Mouse (Mus musculus): ENCODE results near the gene Hnf1b.

Gene Hnf1b

DNA sequence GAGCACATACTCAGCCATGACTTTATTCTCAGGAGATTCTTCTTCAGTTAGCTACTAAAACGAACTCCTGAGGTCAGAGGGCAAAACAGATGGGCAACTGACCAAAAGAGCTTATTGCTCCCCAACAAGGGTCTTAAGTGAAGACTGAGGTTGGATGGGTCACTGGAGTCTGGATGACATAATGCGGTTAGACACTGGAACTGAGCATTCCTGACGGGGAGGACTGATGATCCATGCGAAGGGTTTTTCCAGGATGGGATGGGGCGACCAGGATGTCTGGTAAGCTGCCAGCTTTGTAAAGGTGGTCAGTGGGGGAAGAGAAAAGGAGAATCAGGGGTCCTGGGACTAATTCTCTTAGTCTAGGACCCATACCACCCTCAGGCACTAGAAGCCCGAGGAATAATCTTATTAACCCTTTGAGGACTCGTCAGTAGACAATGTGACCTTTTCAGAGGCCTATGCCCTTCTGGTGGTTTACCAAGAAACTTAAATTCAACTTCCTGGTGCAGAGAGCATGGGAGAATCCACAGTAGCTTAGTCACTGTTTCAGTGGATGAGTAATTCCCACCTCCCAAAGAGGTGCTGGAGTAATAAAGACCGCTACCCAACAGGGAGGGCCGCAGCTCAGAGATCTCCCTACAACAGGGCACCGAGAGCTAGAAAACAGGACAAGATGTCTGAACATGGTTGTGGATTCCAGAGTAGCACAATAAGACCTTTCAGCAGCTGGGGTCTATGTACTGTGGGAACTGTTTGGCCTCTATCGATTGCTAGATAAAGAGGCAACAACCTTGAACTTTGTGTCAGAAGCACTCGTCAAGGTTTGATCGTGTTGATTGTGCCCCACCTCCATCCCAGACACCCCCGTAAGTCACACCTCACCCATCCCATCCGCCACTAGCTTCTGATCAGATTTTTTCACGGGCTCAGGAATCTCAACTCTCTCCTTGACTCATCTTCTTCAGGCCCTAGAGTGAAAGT lies 46.9 kb downstream of the Hnf1b start:
- in situ Hi-C loops (cut with MboI, MseI): no loop called here

DNA sequence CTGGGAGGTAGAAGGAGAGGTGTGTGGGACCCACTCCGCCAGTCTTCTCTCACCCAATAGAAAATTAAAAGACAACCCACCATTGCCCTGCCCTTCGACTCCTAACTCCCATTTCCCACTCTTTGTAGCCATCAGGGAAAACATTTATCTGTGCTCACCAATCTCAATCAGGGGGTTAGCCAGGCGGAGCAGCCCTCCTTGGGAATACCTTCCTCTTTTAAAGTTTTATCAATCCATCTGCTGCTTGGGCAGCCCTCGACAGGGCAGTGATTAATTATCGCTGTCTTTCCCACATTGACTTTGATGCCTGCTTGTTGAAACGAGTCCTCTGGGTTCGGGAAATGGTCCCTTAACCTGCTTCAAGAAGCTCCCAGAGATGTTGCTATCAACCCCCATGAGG lies 47.7 kb downstream of the Hnf1b start:
- in situ Hi-C loops (cut with MboI, MseI): no loop called here

DNA sequence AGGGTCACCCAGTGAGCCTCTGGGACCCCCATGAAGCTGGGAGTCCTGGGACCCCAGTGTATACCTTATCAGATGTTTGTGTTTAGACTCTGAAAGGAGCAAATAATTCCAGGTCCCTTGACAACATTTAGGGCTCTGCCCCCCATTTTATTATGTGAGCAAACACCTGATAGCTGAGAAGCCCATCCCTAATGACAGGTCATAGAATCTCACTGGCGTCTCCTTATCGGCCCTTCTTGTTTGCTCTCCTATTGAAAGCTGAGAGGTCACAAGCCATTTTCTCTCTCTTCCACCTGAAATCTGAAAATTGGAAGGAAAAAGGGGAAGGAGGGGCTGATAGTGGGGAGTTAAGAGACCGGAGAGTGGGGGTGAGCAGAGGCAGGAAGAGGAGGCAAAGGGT lies 52.9 kb downstream of the Hnf1b start:
- in situ Hi-C loops (cut with MboI, MseI): no loop called here

DNA sequence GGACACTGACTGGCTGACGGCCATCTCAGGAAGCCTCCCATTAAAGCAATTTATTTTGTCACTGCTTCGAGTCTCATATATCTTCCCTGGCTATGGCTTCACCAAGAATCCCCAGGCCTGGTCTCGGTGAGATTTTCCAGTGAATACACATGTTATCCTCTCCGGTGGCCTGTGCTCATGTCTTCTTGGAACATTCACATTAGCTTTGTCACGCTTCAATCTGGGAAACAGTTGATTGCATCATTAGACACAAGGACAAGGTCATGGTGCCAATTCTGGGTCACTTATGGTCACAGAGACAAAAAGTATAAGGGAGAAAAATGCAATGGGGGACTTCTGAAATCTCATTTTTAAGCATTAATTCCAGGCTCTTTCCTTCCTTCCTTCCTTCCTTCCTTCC lies 55.9 kb downstream of the Hnf1b start:
- in situ Hi-C loops (cut with MboI, MseI): no loop called here

DNA sequence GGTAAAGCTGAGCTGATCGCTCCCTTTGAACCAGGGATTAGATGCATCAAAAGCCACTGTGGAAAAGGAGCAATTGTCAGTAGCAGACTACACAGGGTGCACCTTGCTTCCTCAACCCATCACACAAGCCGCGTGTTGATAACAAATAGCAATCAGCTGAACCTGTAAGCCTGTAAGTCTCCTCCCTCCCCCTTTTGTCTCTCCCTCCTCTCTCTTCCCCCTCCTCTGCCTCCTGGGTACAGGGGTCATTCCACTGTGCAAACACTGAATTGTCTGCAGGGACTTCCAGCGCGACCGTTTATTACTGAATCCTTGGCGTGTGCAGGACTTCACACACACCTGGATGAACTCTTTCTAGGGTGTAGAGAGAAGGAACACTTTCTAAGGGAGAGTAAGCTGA lies 58.5 kb downstream of the Hnf1b start:
- in situ Hi-C loops (cut with MboI, MseI): no loop called here

DNA sequence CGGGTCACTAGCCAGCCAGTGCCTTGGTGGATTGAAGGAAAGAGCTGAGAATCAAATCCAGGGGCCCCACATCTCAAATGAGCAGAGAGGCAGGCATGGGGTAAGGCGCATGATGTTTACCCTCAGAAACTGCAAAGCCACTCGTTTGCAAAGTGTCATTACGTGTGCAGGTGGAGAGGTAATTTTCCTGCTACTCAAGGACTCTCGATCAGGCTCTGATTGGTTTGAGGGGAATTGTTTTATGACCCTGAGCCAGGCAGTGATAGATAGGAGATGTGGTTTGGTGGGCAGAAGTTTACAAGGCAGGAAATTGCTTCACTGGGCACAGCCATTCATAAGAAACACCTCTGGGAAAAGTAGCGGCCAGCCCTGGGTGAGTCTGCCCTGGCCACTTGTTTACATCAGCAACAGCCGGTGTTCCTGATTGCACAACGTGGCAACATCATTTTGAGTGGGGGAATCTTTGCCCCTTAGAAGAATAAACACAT lies 64.0 kb downstream of the Hnf1b start:
- in situ Hi-C loops (cut with MboI, MseI): no loop called here

DNA sequence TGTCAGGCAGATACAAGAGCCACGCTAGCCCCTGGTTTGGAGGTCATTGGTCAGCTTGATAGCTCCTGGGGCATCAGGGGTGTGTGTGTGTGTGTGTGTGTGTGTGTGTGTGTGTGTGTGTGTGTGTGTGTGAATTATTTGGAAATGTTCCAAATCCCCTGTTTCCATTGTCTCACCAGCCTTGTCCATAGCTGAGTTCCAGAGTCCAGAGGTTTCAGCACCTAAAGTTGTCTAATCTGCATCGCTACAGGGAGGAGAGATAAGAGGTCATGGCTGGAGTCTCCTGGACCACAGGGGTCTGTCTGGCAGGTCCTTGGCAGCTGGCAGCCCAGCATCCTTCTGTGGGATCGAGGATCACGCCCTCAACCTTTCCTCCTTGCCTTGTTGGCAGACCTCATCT lies 64.6 kb downstream of the Hnf1b start:
- in situ Hi-C loops (cut with MboI, MseI): no loop called here

DNA sequence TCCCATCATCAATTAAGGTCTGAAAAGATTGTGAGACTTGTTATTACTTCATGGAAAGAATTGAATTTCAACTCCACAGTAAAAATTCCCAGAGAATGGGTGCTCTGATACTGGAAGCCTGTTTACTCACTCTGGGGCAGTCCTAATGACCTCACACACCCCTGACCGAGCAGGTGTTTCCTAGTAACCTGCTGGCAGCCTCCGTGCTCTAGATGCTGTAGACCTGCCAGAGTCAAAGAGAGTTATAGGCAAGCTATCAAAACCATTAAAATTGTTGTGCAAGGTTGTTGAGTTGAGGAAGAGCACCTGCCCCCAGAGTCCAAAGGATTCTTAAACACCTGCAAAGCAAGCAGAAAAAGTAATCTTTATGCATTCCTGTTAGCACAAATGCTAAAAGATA lies 72.7 kb downstream of the Hnf1b start:
- in situ Hi-C loops (cut with MboI, MseI): no loop called here

DNA sequence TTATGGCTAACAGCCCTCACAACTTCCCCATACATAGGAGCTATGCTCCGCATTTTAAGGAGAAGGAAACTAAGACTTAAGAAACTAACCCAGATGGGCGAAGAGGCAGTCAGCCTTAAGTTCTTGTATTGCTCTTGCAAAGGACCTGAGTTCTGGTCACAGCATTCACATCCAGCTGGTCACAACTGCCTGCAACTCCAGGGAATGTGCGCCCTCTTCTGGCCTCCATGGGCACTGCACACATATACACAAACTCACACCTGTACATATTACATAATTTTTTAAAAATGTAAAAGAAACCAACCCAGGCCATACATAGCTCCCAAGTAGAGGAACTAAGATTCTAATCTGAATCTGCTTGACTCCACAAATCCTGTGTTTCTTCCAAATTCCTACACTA lies 77.2 kb downstream of the Hnf1b start:
- in situ Hi-C loops (cut with MboI, MseI): no loop called here

DNA sequence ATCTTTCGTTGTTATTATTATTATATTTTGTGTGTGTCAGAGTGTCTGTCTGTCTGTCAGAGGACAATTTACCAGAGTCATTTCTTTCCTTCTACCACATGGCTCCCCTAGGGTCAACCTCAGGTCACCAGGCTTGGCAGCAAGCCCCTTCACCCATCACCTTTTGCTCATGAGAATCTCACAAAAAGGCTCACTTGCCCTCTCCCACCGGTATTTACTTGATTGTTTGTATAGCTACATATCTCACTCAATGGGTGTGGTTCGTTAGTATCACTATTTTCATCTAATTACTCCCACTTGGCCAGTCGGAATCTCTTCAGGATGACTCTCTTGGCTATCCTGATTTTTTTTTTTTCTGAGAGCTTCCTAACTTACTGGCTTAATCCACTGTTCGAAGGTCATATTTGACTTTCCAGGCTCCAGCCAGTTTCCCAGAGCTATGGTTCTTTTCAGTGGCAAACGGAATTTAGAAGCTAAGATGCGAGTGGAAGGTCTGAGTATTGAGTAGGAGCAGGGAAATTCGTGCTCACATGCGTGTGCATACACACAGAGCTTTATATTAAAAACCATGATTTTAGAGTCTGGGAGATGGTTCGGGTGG lies 82.7 kb downstream of the Hnf1b start:
- in situ Hi-C loops (cut with MboI, MseI): no loop called here

DNA sequence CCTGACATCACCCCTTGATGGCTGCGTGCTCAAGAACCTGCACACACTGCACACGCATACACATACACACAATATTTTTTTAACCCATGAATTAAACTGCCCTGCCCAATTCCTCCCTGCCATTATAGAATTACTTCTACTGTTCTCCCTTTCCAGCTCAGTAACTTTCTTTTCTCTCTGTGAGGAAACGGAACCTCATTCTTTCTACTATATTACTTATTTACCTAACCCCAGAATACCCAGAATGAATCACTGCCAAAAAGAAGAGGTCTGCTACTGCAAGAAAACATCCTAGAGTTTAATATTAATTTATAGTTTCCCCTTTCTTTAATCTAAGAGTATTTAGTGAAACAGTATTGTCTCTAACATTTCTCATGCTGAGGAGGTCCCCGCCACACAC lies 83.5 kb downstream of the Hnf1b start:
- in situ Hi-C loops (cut with MboI, MseI): no loop called here

DNA sequence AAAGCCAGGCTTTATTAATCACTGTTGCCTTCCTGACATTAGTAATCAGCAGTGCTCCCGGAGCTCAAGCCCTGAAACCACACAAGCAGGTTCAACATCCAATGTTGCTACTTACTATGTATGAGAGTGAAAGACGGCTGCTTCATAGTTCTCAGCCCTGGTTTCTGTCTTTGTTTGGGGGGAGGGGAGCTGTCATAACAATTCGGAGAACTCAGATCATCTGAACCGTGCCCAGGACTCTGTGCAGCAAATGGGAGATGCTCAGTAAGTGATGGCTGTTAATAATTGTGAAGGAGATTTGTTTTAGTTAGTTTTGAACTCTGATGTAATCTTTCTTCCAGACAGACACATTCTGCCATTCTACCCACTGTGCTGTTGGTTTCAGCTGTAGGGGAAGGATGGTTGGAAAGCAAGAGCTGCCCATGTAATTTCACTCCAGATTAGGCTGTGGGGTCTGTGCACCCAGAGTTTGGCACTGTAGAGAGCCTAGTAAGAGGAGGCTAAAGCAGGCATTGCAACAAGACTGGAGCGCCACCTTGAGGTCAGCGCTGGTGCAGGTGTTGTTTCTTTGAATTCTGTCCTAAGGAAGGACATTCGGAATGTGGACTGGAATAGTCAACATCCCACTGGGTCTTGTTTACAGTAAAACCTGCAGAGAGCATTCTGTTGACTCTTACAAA lies 86.3 kb downstream of the Hnf1b start:
- in situ Hi-C loops (cut with MboI, MseI): no loop called here

DNA sequence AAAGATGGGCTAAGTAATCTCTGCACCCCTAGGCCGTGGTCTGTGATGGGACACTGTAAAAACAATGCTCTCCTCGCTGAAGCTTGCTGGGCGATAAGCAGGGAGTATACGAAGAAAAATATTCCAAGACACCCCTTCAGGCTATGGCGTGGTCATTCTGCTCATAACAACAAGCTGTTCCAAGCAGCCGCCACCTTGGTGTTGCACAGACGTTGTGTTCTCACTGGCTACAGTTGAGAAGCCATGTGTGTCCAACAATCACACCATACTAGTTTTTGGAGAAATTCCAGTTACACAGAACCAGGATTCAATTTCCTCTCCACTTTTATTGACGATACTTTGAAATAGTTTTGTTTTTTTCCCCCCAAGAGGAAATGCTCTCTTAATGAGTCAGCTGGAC lies 88.7 kb downstream of the Hnf1b start:
- in situ Hi-C loops (cut with MboI, MseI): no loop called here

DNA sequence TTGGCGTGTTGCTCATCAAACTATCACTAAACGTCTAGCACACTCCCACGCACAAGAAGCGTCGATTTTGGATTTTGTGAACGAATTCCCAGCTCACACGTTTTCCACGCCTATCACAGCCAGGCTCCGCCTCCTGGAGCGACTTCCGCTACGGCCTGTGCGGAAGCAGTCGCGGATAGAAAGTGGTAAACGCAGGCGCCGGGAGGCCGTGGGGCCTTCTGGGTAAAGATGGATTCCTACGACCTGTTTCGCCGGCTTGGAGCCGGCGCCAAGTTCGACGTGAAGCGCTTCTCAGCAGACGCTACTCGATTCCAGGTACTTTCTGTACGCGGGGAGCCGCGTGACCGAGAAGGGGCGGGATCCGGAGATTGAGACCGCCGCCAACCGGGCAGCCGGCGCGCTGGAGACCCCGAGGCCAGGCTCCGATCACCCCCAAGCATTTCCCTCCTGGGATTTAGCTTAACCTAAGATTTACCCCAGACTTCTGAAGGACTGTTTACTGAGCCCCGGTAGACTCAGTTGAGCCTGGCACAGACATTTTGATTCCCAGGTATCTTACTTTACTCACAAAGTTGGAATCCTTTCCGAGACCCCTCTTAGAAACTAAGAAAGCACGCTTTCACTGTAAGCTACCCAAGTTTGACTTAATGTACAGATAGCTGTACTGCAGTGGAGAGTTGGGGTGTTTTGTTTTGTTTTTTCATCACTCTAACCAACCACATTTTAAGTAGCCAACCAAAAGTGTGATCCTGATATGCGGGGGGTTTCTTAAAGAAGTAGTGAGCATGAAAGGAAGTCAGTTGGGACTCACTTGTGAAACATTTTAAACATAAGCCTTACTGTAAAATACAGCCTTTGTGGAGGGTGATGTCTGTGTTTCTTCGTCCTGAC lies 92.3 kb downstream of the Hnf1b start, which contains the start of gene Ddx52:
TSS of gene Ddx52 (plus strand) at position 113 of the 891 bp plus-strand sequence.
- in situ Hi-C loops (cut with MboI, MseI): no loop called here

All from T-helper 1 cell (primary cell).